Mouse (Mus musculus) natural killer cell, adult 2 months (primary cell): ENCODE measurements around the gene Bace1.

Experiments
- DNase-seq, 2 experiments: peaks; one replicate each; pipeline ENCODE4 v3.0.0; 2022; ENCODE audit warnings: low spot score in 2 of 2

Bace1 gene

GRCm38 (mm10) chr9:45905196-45905595 is 66.8 kb downstream of the Bace1 start:
- no peak for DNase-seq

DNA sequence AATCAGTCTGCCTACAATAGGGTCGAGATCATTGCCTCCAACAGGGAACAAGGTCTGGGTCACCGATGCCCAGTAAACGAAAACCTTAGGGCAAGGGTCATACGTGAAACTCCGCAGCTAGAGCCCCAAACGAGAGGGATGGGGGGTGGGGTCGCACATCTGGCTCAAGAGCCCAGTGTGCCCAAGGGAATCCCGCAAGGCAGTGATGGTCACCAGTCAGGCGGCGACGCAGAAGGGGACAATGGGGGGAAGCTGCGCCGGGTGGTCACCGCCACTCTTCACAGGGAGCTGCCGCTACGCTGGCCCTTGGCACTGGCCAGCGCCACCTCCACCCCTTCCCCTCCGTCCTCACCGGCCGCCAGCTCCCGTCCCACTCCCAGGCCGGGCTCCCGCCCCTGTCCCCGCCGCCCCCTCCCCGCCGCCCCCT is 67.4 kb downstream of the Bace1 start:
- no peak for DNase-seq

DNA sequence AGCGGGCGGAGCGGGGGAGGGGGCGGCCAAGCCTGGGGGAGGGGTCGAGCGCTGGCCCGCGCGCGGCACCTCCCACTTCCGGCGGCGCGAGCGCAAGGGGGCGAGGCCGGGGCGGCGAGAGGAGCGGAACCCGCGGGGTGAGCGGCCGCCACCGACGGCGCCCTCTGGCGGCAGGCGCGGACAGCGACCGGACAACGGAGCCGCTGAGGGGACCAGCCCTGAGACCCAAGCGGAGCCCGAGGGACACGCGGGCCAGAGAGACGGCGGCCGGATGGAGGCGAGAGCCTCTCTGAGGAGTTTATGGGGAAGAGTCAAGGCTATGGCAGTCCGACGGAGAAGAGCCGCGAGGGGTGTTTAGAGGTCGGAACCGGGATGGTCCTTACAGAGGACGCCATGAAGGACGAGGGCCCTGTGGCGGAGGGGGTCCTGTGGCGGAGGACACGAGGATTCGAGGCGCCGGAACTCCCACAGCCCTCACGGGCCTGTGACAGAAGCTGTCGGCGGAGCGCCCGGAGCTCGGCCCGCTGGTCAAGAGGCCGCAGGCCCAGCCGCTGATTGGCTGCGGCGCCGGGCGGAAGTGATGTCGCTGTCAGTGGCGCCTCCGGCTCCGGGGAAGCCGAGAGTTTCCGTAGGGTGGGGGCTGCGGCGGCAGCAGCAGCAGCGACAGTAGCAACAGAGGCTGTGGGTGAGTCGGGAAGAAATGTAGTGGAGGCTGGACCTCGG is 68.1 kb downstream of the Bace1 start, which contains the start of the genes Pcsk7 and Rnf214:
Gene Pcsk7 (plus strand): TSS at position 143 of the 723 bp plus-strand sequence.
Gene Rnf214 (minus strand): TSS at position 557 of the 723 bp plus-strand sequence.
- DNase-seq, result peak; percentile 79 to 85

DNA sequence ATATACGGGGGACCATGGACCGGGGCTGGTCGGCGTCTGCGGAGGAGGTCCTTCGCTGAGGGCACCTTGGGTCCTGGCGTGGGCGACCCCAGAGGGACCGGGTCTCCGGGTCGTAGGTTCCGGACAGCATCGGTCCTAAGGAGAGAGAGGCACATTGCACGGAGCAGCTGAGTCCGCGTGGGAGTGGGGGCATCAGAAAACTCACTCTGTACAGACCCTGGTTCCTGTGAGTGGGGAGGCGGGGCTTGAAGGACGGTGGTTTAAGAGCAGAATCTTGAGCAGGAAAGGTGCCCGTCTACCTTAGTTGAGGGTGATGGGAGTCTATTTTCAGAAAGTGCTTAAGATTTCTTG is 68.7 kb downstream of the Bace1 start:
- DNase-seq, result no peak

DNA sequence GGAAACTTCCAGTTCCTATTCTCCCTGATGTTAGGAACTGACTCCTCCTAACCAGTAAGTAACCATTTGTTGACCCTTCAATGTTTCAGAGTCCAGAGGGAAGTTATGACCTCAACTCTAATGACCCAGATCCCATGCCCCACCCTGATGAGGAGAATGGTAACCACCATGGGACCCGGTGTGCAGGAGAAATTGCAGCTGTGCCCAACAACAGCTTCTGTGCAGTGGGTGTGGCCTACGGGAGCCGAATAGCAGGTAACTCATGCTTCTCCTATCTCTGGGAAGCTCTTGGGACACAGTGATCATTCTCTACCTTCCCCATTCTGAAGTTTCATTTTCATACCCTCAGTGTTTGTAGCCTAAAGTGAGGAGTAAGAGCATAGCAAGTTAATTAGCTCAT is 72.6 kb downstream of the Bace1 start:
- no peak for DNase-seq

GRCm38 (mm10) chr9:45911673-45912072 is 73.3 kb downstream of the Bace1 start:
- DNase-seq, result peak; percentile 47 to 54
